23 mouse cellular contexts compared by ENCODE assay signal in genomic region chrX:71846696-71847095, GRCm38 (mm10). TPM values are rescaled to one million over a fixed set of nuclear protein-coding genes. Genes with fewer than 3 reads are reported as not detected.
A peak's percentile ranks its signal among the peaks of the same experiment; 100 is the strongest.
DNase-seq lines count a peak whose midpoint lies in the region; ATAC-seq and TF ChIP-seq lines count a peak whose summit lies in the region.
"Had no signal": no experiment of that assay in that cellular context is flagged by ENCODE, and none has a peak within 500 bp of the region (broad histone marks: within the 10 kb centered on the region; RNA-seq: fewer than 3 reads in every experiment).

No protein-coding gene starts in this region.

- no peak overlapping the region for H3K27ac ChIP-seq in kidney, embryonic 14.5 days (ENCODE audit: low read depth, low read length)
- no peak overlapping the region for H3K27ac ChIP-seq in heart, embryonic 14.5 days (replicated peaks in 1 of 2; ENCODE audit: control insufficient read depth in 1 of 2, insufficient read depth in 1 of 2, low read depth in 2 of 2, low read length in 2 of 2)
- H3K27ac ChIP-seq in heart, postnatal 0 days (ENCODE audit: low read depth), result no peak overlapping the region
- H3K27ac ChIP-seq in intestine, embryonic 16.5 days (ENCODE audit: low read length), result no peak overlapping the region
- H3K27ac ChIP-seq: embryonic facial prominence, embryonic 12.5 days; forebrain, embryonic 13.5 days; heart, adult 2 months; hindbrain, embryonic 14.5 days; kidney, embryonic 15.5 days; limb, embryonic 12.5 days; liver, embryonic 12.5 days; macrophage; midbrain, embryonic 10.5 days had no signal

- DNase-seq in kidney, postnatal 14 days, result peak; percentile 14
- peak; percentile 21 for DNase-seq in heart, postnatal 0 days (ENCODE audit: low spot score)
- DNase-seq in lung, postnatal 4 days, result peak; percentile 6 to 24
- DNase-seq in layer of hippocampus, adult 9-11 months, result no peak
- DNase-seq: adrenal gland, postnatal 10 days; cerebellum, adult 9-11 months; right cerebral cortex, postnatal 4 days; thymus, adult 2 months had no signal

- no peaks in the 10 kb centered on the region for H3K4me1 ChIP-seq in kidney, embryonic 14.5 days (ENCODE audit: control insufficient read depth, insufficient read depth, low read length)
- no peaks in the 10 kb centered on the region for H3K4me1 ChIP-seq in heart, embryonic 14.5 days (ENCODE audit: control insufficient read depth in 2 of 2, insufficient read depth in 2 of 2, low read length in 2 of 2)
- no peaks in the 10 kb centered on the region for H3K4me1 ChIP-seq in heart, postnatal 0 days (ENCODE audit: control insufficient read depth, insufficient read depth)
- no peaks in the 10 kb centered on the region for H3K4me1 ChIP-seq in intestine, embryonic 16.5 days (ENCODE audit: control insufficient read depth, insufficient read depth, low read length)
- H3K4me1 ChIP-seq: embryonic facial prominence, embryonic 12.5 days; forebrain, embryonic 13.5 days; kidney, embryonic 15.5 days; limb, embryonic 12.5 days; liver, embryonic 12.5 days; midbrain, embryonic 10.5 days had no signal

- WGBS in kidney, embryonic 14.5 days, result 78% methylated on average over 4 of the region's 4 CpGs
- WGBS in heart, embryonic 14.5 days, result 38% methylated on average over 4 of the region's 4 CpGs
- 33% methylated on average over 4 of the region's 4 CpGs for WGBS in heart, postnatal 0 days
- 71% methylated on average over 4 of the region's 4 CpGs for WGBS in intestine, embryonic 16.5 days

- no peaks in the 10 kb centered on the region for H3K36me3 ChIP-seq in kidney, embryonic 14.5 days (ENCODE audit: control insufficient read depth, insufficient read depth, low read length)
- H3K36me3 ChIP-seq in heart, embryonic 14.5 days (ENCODE audit: control insufficient read depth, insufficient read depth, low read length), result no peaks in the 10 kb centered on the region
- H3K36me3 ChIP-seq in heart, postnatal 0 days (replicated peaks; ENCODE audit: control insufficient read depth, insufficient read depth, low read length), result no peaks in the 10 kb centered on the region
- H3K36me3 ChIP-seq in intestine, embryonic 16.5 days (ENCODE audit: control insufficient read depth, insufficient read depth, low read length), result no peaks in the 10 kb centered on the region
- H3K36me3 ChIP-seq: embryonic facial prominence, embryonic 12.5 days; kidney, embryonic 15.5 days; limb, embryonic 12.5 days; liver, embryonic 12.5 days; midbrain, embryonic 10.5 days had no signal

- H3K4me3 ChIP-seq in kidney, embryonic 14.5 days (ENCODE audit: low read length), result no peak overlapping the region
- H3K4me3 ChIP-seq in heart, embryonic 14.5 days (ENCODE audit: control insufficient read depth in 1 of 2, insufficient read depth in 1 of 2, low read depth in 1 of 2, low read length in 2 of 2), result no peak overlapping the region
- H3K4me3 ChIP-seq in heart, postnatal 0 days (ENCODE audit: low read depth, low read length), result no peak overlapping the region
- no peak overlapping the region for H3K4me3 ChIP-seq in intestine, embryonic 16.5 days (ENCODE audit: low read length)
- H3K4me3 ChIP-seq: embryonic facial prominence, embryonic 12.5 days; erythroblast, embryonic 14.5 days; forebrain, embryonic 13.5 days; heart, adult 2 months; kidney, embryonic 15.5 days; limb, embryonic 12.5 days; liver, embryonic 12.5 days; midbrain, embryonic 10.5 days had no signal

- TF ChIP-seq EP300 in heart, postnatal 0 days (IDR thresholded peaks at IDR 0.05; ENCODE audit: low read depth), result no peak

- no peak for TF ChIP-seq CTCF in heart, postnatal 0 days (IDR thresholded peaks at IDR 0.05; ENCODE audit: low read depth)

- no peak for ATAC-seq in kidney, embryonic 14.5 days (ENCODE audit: low FRiP score, low TSS enrichment)
- peak; percentile 54; the same call in 1 of the 2 replicates for ATAC-seq in heart, embryonic 14.5 days (ENCODE audit: insufficient number of reproducible peaks, insufficient read depth, low FRiP score, low read depth)
- ATAC-seq in heart, postnatal 0 days (ENCODE audit: insufficient read depth, low read depth), result peak; percentile 75
- ATAC-seq in intestine, embryonic 16.5 days, result no peak
- ATAC-seq: activated CD4-positive, CD25-positive, alpha-beta regulatory T cell, adult 4 months; forebrain, embryonic 13.5 days; liver, embryonic 12.5 days; Patski had no signal

- H3K9me3 ChIP-seq in kidney, embryonic 14.5 days (ENCODE audit: control insufficient read depth, low read length), result no peaks in the 10 kb centered on the region
- no peaks in the 10 kb centered on the region for H3K9me3 ChIP-seq in heart, embryonic 14.5 days (ENCODE audit: control insufficient read depth, low read length)
- no peaks in the 10 kb centered on the region for H3K9me3 ChIP-seq in heart, postnatal 0 days (replicated peaks; ENCODE audit: control insufficient read depth, low read length)
- no peaks in the 10 kb centered on the region for H3K9me3 ChIP-seq in intestine, embryonic 16.5 days (ENCODE audit: control insufficient read depth, low read length)
- H3K9me3 ChIP-seq: embryonic facial prominence, embryonic 12.5 days; forebrain, embryonic 13.5 days; kidney, embryonic 15.5 days; limb, embryonic 12.5 days; liver, embryonic 12.5 days; midbrain, embryonic 10.5 days had no signal

- H3K4me2 ChIP-seq in kidney, embryonic 14.5 days (replicated peaks; ENCODE audit: low read depth, low read length), result no peak overlapping the region
- H3K4me2 ChIP-seq in heart, embryonic 14.5 days (ENCODE audit: low read length), result no peak overlapping the region
- no peak overlapping the region for H3K4me2 ChIP-seq in heart, postnatal 0 days (ENCODE audit: low read depth, low read length)
- H3K4me2 ChIP-seq in intestine, embryonic 16.5 days (ENCODE audit: low read depth, low read length), result no peak overlapping the region
- H3K4me2 ChIP-seq: embryonic facial prominence, embryonic 12.5 days; forebrain, embryonic 13.5 days; hindbrain, embryonic 14.5 days; kidney, embryonic 15.5 days; limb, embryonic 12.5 days; liver, embryonic 12.5 days had no signal

- H3K9ac ChIP-seq in kidney, embryonic 14.5 days (ENCODE audit: low read depth, low read length), result no peak overlapping the region
- H3K9ac ChIP-seq in heart, embryonic 14.5 days (ENCODE audit: low read length), result no peak overlapping the region
- no peak overlapping the region for H3K9ac ChIP-seq in heart, postnatal 0 days (replicated peaks; ENCODE audit: low read depth, low read length)
- H3K9ac ChIP-seq in intestine, embryonic 16.5 days (ENCODE audit: low read depth, low read length), result no peak overlapping the region
- H3K9ac ChIP-seq: embryonic facial prominence, embryonic 12.5 days; forebrain, embryonic 13.5 days; hindbrain, embryonic 14.5 days; kidney, embryonic 15.5 days; limb, embryonic 12.5 days; liver, embryonic 12.5 days had no signal

- H3K27me3 ChIP-seq in kidney, embryonic 14.5 days (ENCODE audit: control insufficient read depth, insufficient read depth, low read length), result no peaks in the 10 kb centered on the region
- H3K27me3 ChIP-seq in heart, embryonic 14.5 days (ENCODE audit: control insufficient read depth, insufficient read depth, low read length), result no peaks in the 10 kb centered on the region
- H3K27me3 ChIP-seq in heart, postnatal 0 days (ENCODE audit: control insufficient read depth, insufficient read depth, low read length), result 0 out of 2 replicates have a peak, but pooled peaks cover 3% of the 10 kb centered on the region
- no peaks in the 10 kb centered on the region for H3K27me3 ChIP-seq in intestine, embryonic 16.5 days (replicated peaks; ENCODE audit: control insufficient read depth, insufficient read depth, low read length)
- H3K27me3 ChIP-seq: embryonic facial prominence, embryonic 12.5 days; forebrain, embryonic 13.5 days; kidney, embryonic 15.5 days; limb, embryonic 12.5 days; liver, embryonic 12.5 days had no signal

RNA-seq across cellular contexts. Expression of gene Vma21, which starts 31.0 kb away (rescaled TPM):
- polyA plus RNA-seq in kidney, embryonic 14.5 days (2014; fragmentation: Nextera tagmentation; extraction: Ambion mirVana), result 38.8 and 39.6 TPM in 2 replicates
- polyA plus RNA-seq in heart, embryonic 14.5 days (2014; fragmentation: Nextera tagmentation; extraction: Ambion mirVana), result 39.5 and 44.0 TPM in 2 replicates
- total RNA-seq in heart, postnatal 0 days (2014; rRNA removed; ENCODE audit: low replicate concordance), result 9.6 and 9.7 TPM in 2 replicates
- polyA plus RNA-seq in heart, postnatal 0 days (2015; fragmentation: Nextera tagmentation; extraction: Ambion mirVana), result 57.7 and 61.0 TPM in 2 replicates
- polyA plus RNA-seq in intestine, embryonic 16.5 days (2015; fragmentation: Nextera tagmentation; extraction: Ambion mirVana), result 43.1 and 44.9 TPM in 2 replicates

Comparison
In these comparisons a context has a peak if more than half of its experiments do, and no peak if none do; other contexts are left out.
1. ATAC-seq: peak in heart, embryonic 14.5 days (single experiment) and heart, postnatal 0 days (single experiment); none in kidney, embryonic 14.5 days (single experiment) and intestine, embryonic 16.5 days (single experiment).